Mouse (Mus musculus) stomach, postnatal 0 days (tissue): ENCODE data around the gene Grpel1.

ENCODE experiments used
- CTCF ChIP-seq: IDR thresholded peaks from 2 replicates; pipeline ENCODE4 v1.5.1; 2016; ENCODE audit warnings: antibody characterized with exemption, low read depth, mild to moderate bottlenecking, moderate library complexity
- EP300 ChIP-seq: optimal IDR thresholded peaks from 2 replicates; pipeline ENCODE3; 2016; ENCODE audit warnings: antibody characterized with exemption

DNA sequence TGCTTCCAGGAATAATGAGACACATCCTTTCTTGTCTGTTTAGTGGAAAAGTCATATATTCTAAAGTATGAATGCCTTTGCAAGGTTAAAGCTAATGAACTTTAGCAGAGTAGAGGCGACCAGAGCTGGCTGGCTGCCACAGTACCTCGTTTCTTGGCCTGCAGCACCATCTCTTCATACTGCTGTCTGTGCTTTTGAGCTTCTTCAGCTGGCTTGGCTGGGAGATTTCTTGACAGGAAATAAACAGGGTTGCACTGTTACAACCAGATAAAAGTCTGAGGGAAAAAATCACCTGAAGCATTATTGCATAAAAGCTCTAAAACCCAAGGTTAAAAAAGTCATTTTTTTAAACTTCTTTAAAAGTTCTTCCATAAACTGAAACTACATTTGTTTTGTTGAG lies 58.0 kb downstream of the Grpel1 start:
- TF ChIP-seq EP300: no peak
- no peak for TF ChIP-seq CTCF
